Mouse (Mus musculus): ENCODE results near the gene Lactb. TPM values are rescaled to one million over a fixed set of nuclear protein-coding genes. Genes with fewer than 3 reads are reported as not detected.

Lactb gene
- polyA plus RNA-seq, 1 experiment from 2014 or later, result 15.0 TPM

DNA sequence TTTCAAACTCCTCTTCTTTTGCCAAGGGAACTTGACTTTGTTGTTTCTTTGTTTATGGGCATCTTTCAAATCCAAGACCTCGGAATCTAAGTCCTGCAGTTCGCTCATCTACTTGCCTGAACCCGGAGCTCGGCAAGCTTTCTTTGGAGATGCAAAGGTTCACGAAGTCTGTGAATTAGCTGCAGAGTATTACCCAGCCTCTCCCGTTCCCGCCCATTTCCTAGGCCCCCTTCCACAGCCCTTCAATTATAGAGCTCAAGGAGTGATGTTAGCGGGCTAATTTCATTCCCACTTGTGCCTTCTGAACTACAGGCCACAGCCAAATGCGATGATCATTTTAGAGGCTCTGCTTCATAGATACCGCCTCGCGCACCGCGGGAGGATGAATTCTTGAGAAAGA lies 55.3 kb downstream of the Lactb start:
- no peaks in the 10 kb centered on the region for H3K9me3 ChIP-seq (ENCODE audit: control insufficient read depth, low read length)
- H3K9ac ChIP-seq (replicated peaks; ENCODE audit: low read depth, low read length), result peak overlapping the region; percentile 28; the same call in 1 of the 2 replicates
- peak overlapping the region; percentile 63 for H3K4me2 ChIP-seq (ENCODE audit: low read depth, low read length)
- peaks cover 5% of the 10 kb centered on the region; the same call in 1 of the 2 replicates for H3K4me1 ChIP-seq (ENCODE audit: control insufficient read depth, insufficient read depth, low read length)
- peak overlapping the region; percentile 89 for H3K4me3 ChIP-seq (ENCODE audit: low read depth, low read length)
- peak; percentile 33; the same call in 1 of the 2 replicates for ATAC-seq (ENCODE audit: low read depth)
- H3K27me3 ChIP-seq (ENCODE audit: control insufficient read depth, insufficient read depth, low read length), result no peaks in the 10 kb centered on the region
- H3K27ac ChIP-seq (ENCODE audit: low read depth, low read length), result peak overlapping the region; percentile 70; the same call in 1 of the 2 replicates
- H3K36me3 ChIP-seq (ENCODE audit: control insufficient read depth, insufficient read depth, low read length), result no peaks in the 10 kb centered on the region
- WGBS, result 0% methylated on average over 14 of the region's 14 CpGs

DNA sequence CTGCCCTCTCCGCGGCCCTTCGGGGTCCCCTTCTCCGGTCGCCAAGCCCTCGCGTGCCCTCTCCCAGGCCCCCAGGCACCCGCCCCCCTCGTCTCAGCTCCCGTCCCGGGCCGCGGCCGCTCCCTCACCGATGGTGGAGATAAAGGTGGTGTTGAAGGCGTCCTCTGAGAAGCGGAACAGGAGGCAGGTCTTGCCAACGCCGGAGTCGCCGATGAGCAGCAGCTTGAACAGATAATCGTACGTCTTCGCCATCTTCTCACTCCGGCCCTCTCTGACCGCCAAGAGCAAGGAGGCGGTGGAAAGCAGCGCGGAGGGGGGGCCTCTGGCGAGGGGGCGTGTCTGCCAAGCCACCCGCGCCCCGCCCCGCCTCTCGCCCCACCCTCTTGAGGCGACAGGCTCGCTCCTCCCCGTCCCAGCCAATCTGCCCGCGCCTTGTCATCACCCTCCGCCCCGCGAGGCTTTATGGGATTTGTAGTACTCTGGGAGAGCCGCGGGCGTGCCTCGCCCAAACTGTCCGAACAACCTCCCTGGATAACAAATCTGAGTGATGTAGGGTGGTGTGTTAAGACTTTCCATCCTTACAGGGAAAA lies 55.8 kb downstream of the Lactb start, which contains the start of gene Rab8b:
Gene Rab8b (minus strand): TSS at position 306 of the 590 bp plus-strand sequence.
- H3K4me1 ChIP-seq (ENCODE audit: control insufficient read depth, insufficient read depth, low read length), result peaks cover 5% of the 10 kb centered on the region; the same call in 1 of the 2 replicates
- peak within 1 kb of the TSS; percentile 89 for H3K9ac ChIP-seq (replicated peaks; ENCODE audit: low read depth, low read length)
- H3K36me3 ChIP-seq (ENCODE audit: control insufficient read depth, insufficient read depth, low read length), result no peaks in the 10 kb centered on the region
- WGBS, result under 1% methylated on average over 44 of the region's 49 CpGs
- peak within 1 kb of the TSS; percentile 63 for H3K4me2 ChIP-seq (ENCODE audit: low read depth, low read length)
- no peaks in the 10 kb centered on the region for H3K27me3 ChIP-seq (ENCODE audit: control insufficient read depth, insufficient read depth, low read length)
- peak within 1 kb of the TSS; percentile 89 for H3K4me3 ChIP-seq (ENCODE audit: low read depth, low read length)
- peak; percentile 98 for ATAC-seq (ENCODE audit: low read depth)
- H3K27ac ChIP-seq (ENCODE audit: low read depth, low read length), result peak within 1 kb of the TSS; percentile 91
- no peaks in the 10 kb centered on the region for H3K9me3 ChIP-seq (ENCODE audit: control insufficient read depth, low read length)

DNA sequence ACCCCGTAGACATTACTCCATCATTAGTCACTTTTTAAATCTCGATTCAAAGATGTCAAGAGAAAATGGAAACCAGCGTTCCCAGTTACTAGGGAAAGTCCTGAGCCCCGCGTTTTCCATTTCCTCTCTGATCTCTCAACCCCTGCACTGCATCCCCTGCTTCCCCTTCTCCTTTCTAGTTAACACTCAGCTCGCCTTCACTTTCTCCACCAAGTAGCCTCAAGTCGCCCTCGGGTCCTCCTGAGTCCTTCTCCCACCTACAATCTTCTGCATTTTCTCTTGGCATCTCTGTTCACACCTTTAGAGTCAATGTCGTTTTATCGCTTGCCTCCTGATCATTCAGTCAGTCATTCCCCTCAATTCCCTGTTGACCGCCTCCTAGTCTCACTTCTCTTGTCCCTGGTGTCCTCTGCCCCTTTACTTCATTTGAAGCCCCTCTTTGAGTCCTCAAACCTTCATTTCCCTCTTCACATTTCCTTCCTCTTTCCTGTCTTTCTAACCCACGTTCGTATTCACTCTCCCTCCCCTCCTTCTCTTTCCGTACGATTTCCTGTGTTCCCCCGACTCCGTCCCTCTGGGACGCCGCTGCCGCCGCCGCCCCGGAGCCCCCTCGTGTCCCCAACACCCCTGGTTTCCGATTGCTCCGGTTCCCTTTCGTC lies 56.5 kb downstream of the Lactb start:
- no peaks in the 10 kb centered on the region for H3K9me3 ChIP-seq (ENCODE audit: control insufficient read depth, low read length)
- peak overlapping the region; percentile 89 for H3K9ac ChIP-seq (replicated peaks; ENCODE audit: low read depth, low read length)
- H3K36me3 ChIP-seq (ENCODE audit: control insufficient read depth, insufficient read depth, low read length), result no peaks in the 10 kb centered on the region
- peak overlapping the region; percentile 63 for H3K4me2 ChIP-seq (ENCODE audit: low read depth, low read length)
- H3K27ac ChIP-seq (ENCODE audit: low read depth, low read length), result peak overlapping the region; percentile 91
- ATAC-seq (ENCODE audit: low read depth), result no peak
- no peaks in the 10 kb centered on the region for H3K27me3 ChIP-seq (ENCODE audit: control insufficient read depth, insufficient read depth, low read length)
- peaks cover 5% of the 10 kb centered on the region; the same call in 1 of the 2 replicates for H3K4me1 ChIP-seq (ENCODE audit: control insufficient read depth, insufficient read depth, low read length)
- peak overlapping the region; percentile 89 for H3K4me3 ChIP-seq (ENCODE audit: low read depth, low read length)
- WGBS, result 2% methylated on average over 27 of the region's 27 CpGs

DNA sequence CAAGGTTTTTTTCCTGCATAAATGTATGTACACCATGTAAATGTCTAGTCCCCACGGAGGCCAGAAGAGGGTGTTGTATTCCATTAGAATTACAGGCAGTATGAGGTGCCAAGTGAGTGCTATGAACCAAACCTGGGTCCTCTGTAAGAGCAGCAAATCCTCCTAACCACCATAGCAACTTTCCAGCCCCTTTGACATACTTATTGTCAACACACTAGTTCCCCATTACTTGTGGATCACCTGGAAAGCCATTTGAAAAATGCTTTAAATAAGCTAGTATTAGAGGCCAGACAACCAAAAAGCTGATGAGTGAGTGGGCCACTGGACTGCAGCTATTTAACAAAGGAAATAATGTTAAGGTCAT lies 57.4 kb downstream of the Lactb start:
- no peaks in the 10 kb centered on the region for H3K27me3 ChIP-seq (ENCODE audit: control insufficient read depth, insufficient read depth, low read length)
- H3K9me3 ChIP-seq (ENCODE audit: control insufficient read depth, low read length), result no peaks in the 10 kb centered on the region
- H3K4me2 ChIP-seq (ENCODE audit: low read depth, low read length), result peak overlapping the region; percentile 63
- no peak overlapping the region for H3K9ac ChIP-seq (replicated peaks; ENCODE audit: low read depth, low read length)
- H3K27ac ChIP-seq (ENCODE audit: low read depth, low read length), result no peak overlapping the region
- no peaks in the 10 kb centered on the region for H3K36me3 ChIP-seq (ENCODE audit: control insufficient read depth, insufficient read depth, low read length)
- 74% methylated on average over 1 of the region's 1 CpGs for WGBS
- no peak overlapping the region; the same call in 1 of the 2 replicates for H3K4me3 ChIP-seq (ENCODE audit: low read depth, low read length)
- peaks cover 5% of the 10 kb centered on the region; the same call in 1 of the 2 replicates for H3K4me1 ChIP-seq (ENCODE audit: control insufficient read depth, insufficient read depth, low read length)
- ATAC-seq (ENCODE audit: low read depth), result no peak

DNA sequence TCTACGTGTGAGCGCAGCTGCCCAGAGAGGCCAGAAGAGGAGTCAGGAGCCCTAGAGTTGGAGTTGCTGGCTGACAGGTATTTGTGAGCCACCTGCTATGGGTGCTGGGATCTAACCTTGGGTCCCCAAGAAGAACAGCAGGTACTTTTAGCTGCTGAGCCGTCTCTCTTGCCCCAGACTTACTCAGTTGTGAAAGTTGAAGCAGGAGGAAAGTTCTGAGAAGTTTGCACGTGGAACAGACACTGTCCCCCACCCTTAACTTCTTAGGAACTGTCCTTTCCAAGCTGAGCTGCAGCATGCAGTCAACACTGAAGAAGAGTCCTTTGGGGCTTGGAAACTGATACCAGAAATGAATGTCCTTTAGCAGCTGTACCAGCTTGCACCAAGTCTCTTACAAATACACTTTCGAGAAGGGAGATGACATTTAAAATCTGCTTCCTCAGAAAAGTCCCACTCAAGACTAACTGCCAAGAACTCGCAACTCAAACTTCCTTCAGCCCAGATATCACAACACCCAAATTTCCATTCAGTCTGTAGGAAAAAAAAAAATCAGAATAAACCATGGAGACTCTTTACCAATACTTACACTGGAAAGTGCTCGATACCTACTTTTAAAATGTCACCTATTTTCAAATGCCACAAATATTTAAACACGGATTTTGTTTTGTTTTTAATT lies 57.9 kb downstream of the Lactb start:
- Histone ChIP-seq H3K27ac (ENCODE audit: low read depth, low read length) (no peak overlapping the region), H3K27me3 (ENCODE audit: control insufficient read depth, insufficient read depth, low read length) (no peaks in the 10 kb centered on the region), H3K9ac (replicated peaks; ENCODE audit: low read depth, low read length) (no peak overlapping the region), H3K4me1 (ENCODE audit: control insufficient read depth, insufficient read depth, low read length) (peaks cover 5% of the 10 kb centered on the region; the same call in 1 of the 2 replicates), H3K36me3 (ENCODE audit: control insufficient read depth, insufficient read depth, low read length) (no peaks in the 10 kb centered on the region), H3K4me2 (ENCODE audit: low read depth, low read length) (peak overlapping the region; percentile 63; the same call in 1 of the 2 replicates), H3K4me3 (ENCODE audit: low read depth, low read length) (no peak overlapping the region), H3K9me3 (ENCODE audit: control insufficient read depth, low read length) (no peaks in the 10 kb centered on the region)
- no peak for ATAC-seq (ENCODE audit: low read depth)
- WGBS, result 94% methylated on average over 8 of the region's 8 CpGs

DNA sequence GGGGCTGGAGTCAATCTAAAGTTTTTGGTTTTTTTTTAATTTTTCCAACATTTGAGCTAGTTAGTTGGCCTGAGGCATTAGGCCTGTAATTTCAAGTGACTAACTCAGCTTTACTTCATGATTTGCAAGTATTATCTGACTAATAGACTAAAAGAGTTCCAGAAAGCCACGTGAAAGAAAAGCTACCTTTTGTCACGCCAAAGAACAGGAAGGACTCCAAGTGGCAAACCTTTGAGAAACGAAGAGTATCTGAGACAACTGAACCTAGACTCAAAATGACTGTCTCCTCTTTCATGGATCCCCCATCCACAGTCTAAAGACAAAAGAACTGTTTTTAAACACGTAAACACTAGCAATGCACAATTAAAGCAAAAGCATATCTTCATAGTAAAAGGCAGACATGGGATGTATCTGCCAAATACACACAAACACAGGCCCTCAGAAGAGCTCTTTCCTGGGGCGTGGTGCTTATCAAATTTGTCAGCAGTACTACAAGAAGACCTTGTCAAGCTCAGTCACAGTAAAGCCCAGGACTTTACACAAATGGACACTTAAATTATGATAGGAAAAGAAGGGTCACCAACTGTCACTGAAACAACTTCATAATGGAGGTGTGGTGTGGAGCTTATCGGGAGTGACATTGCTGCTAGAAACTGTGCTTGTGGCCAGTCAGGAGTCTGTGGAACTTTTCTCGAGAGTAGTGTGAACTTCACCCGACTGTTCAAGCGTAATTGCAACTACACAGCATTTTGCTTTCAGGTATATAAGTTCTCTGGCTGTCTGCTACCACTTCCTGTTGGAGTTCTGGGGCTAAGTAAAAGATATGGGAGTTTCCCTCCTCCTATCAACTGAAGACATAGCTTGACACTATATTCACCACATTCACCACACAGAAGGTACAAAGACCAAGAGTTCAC lies 59.2 kb downstream of the Lactb start:
- H3K4me1 ChIP-seq (ENCODE audit: control insufficient read depth, insufficient read depth, low read length), result peaks cover 5% of the 10 kb centered on the region; the same call in 1 of the 2 replicates
- no peaks in the 10 kb centered on the region for H3K27me3 ChIP-seq (ENCODE audit: control insufficient read depth, insufficient read depth, low read length)
- no peak overlapping the region for H3K9ac ChIP-seq (replicated peaks; ENCODE audit: low read depth, low read length)
- H3K27ac ChIP-seq (ENCODE audit: low read depth, low read length), result no peak overlapping the region
- no peak overlapping the region for H3K4me2 ChIP-seq (ENCODE audit: low read depth, low read length)
- no peaks in the 10 kb centered on the region for H3K36me3 ChIP-seq (ENCODE audit: control insufficient read depth, insufficient read depth, low read length)
- no peaks in the 10 kb centered on the region for H3K9me3 ChIP-seq (ENCODE audit: control insufficient read depth, low read length)
- ATAC-seq (ENCODE audit: low read depth), result no peak
- H3K4me3 ChIP-seq (ENCODE audit: low read depth, low read length), result no peak overlapping the region
- WGBS, result 89% methylated on average over 9 of the region's 9 CpGs

DNA sequence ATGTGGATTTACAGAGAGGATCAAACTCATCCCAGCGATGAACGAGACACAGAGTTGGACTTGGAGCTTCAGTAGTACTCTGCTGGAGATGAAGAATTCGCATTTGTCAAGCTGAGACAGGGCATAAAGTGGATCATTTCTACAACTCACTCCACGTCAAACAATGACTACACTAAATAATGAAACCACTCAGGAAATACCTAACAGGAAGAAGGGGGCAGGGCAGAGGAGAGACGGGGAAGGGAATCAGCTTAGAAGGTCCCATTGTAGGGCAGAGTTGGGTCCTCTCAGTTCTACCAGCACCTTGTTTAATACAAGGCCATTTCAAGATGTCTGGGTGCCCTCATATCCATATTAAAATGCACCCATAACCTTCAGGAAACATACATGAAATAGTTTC lies 59.9 kb downstream of the Lactb start:
- WGBS, result 85% methylated on average over 5 of the region's 5 CpGs
- H3K4me1 ChIP-seq (ENCODE audit: control insufficient read depth, insufficient read depth, low read length), result peaks cover 5% of the 10 kb centered on the region; the same call in 1 of the 2 replicates
- no peak overlapping the region for H3K9ac ChIP-seq (replicated peaks; ENCODE audit: low read depth, low read length)
- no peak overlapping the region for H3K4me3 ChIP-seq (ENCODE audit: low read depth, low read length)
- no peaks in the 10 kb centered on the region for H3K9me3 ChIP-seq (ENCODE audit: control insufficient read depth, low read length)
- ATAC-seq (ENCODE audit: low read depth), result no peak
- H3K27me3 ChIP-seq (ENCODE audit: control insufficient read depth, insufficient read depth, low read length), result no peaks in the 10 kb centered on the region
- H3K4me2 ChIP-seq (ENCODE audit: low read depth, low read length), result no peak overlapping the region
- no peak overlapping the region for H3K27ac ChIP-seq (ENCODE audit: low read depth, low read length)
- H3K36me3 ChIP-seq (ENCODE audit: control insufficient read depth, insufficient read depth, low read length), result no peaks in the 10 kb centered on the region

DNA sequence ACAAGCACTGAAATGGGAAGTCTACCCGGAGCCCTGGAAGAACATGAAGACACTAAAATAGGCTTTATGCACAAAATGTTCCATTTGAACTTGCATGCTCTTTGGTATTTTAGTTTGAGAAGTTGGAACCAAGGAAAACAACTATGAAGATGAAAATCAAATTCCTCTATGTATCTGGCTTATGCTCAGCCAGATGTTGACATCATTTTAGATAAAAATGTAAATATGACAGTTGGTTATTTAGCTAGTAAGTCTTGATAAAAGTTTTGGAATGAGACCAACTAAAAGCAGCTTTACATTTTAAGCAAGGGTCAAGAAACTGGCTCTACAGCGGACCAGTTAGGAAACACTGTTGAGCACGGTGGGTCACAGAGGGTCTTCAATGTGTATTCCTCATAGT lies 60.7 kb downstream of the Lactb start:
- WGBS, result 94% methylated on average over 3 of the region's 3 CpGs

More for the DNA sequence above, 60.7 kb downstream of the Lactb start:
- H3K9me3 ChIP-seq (ENCODE audit: control insufficient read depth, low read length), result no peaks in the 10 kb centered on the region
- H3K27me3 ChIP-seq (ENCODE audit: control insufficient read depth, insufficient read depth, low read length), result no peaks in the 10 kb centered on the region
- H3K36me3 ChIP-seq (ENCODE audit: control insufficient read depth, insufficient read depth, low read length), result no peaks in the 10 kb centered on the region
- no peak overlapping the region for H3K4me2 ChIP-seq (ENCODE audit: low read depth, low read length)
- no peak overlapping the region for H3K4me3 ChIP-seq (ENCODE audit: low read depth, low read length)
- H3K9ac ChIP-seq (replicated peaks; ENCODE audit: low read depth, low read length), result no peak overlapping the region
- peaks cover 5% of the 10 kb centered on the region; the same call in 1 of the 2 replicates for H3K4me1 ChIP-seq (ENCODE audit: control insufficient read depth, insufficient read depth, low read length)
- no peak for ATAC-seq (ENCODE audit: low read depth)
- H3K27ac ChIP-seq (ENCODE audit: low read depth, low read length), result no peak overlapping the region

Data from neural tube, embryonic 14.5 days (tissue).